Mouse (Mus musculus) c-Kit-positive CD71-positive TER-119-positive erythroid progenitor cells, embryonic 14.5 days (primary cell): ENCODE data around the gene Vsig1.

Source experiments
- DNase-seq: peaks from one replicate; pipeline ENCODE4 v3.0.0-alpha.2; 2013; ENCODE audit warnings: low spot score

The Vsig1 gene

GRCm38 (mm10) chrX:140907360-140907759, at the start of gene Vsig1:
Gene Vsig1, plus strand, starts transcription at chrX:140907608.
- DNase-seq, result no peak

DNA sequence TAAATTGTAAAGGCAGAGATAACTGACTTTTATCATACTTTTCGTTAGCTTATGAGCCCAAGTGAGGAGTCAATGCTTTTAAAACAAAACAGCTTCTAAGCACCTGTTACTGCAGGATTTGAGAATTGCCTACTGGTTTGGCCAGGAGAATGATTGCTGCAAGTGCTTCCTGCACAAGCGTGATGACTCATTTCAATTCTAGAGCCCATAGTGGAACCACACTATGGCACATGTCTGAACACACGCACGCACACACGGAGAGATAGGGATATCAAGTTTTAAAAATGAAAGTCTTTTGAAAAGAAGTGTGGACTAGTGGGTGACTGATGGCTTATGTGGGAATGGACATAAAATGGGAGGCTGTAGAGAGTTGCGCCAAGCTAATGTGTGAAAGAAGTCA, 44.6 kb upstream of the Vsig1 start:
- no peak for DNase-seq

DNA sequence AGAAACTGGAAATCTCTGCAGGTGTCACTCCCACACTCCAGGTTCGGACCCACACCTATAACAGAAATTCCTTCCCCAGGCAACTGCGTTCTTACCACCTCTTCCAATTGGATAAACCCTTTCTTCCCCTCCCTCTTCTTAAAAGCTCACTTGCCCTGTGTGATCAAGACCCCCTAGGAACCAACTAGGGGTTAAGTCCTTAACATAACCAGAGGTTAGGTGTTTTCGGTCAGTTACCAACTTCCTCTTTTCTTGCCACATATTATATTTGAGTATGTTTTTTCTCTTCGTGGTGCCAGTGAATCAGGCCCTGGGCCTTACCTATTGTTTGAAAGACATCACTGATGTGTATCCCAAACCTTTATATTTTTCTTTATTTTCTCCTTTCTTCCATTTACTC, 44.0 kb upstream of the Vsig1 start:
- no peak for DNase-seq

GRCm38 (mm10) chrX:140887193-140887592, 20.2 kb upstream of the Vsig1 start:
- DNase-seq, result no peak

GRCm38 (mm10) chrX:140891796-140892195, 15.6 kb upstream of the Vsig1 start:
- no peak for DNase-seq

GRCm38 (mm10) chrX:140903487-140903886, 3.9 kb upstream of the Vsig1 start:
- DNase-seq, result no peak

DNA sequence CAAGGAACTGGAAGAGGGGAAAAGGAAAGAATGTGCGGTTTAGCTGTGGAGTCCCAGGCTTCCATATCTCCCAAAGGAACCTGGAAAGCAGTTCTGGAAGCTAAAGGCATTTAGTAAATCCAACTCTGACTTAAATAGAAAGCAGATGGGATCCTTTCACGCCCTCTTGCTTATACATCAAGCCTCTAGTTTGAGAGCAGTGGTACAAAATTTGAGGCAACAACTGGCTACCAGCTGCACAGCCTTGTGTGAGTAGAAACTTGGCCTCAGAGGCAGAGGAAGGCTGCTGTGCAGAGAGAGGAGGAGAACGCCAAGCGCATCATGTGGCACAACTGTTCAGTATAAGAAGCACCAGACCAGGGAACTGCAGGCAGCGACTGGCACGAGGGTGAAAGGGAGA, 13.9 kb downstream of the Vsig1 start:
- no peak for DNase-seq

- no peak for DNase-seq
These were observed 24.7 kb downstream of the Vsig1 start for GRCm38 (mm10) chrX:140932066-140932465.

GRCm38 (mm10) chrX:140933263-140933662, 25.9 kb downstream of the Vsig1 start:
- no peak for DNase-seq

GRCm38 (mm10) chrX:140936271-140936670, 28.9 kb downstream of the Vsig1 start:
- DNase-seq, result no peak

DNA sequence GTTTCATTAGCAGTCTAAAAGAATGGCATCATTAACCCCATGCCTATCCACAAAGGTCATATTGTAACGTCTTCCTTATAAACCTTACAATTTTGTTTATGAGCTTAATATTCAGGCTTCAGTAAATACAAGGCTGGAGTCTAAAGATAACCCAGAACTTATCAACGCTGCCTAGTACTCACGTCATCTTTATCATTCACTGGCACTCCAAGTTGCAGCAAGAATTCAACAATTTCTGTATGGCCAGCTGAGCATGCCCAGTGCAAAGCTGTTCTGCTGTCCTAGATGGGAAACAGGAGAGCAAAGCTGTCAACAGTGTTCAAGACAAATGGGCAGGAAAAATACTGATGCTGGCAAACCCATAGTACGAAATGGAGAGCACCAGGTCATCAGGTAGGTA, 46.2 kb downstream of the Vsig1 start:
- peak; percentile 60 for DNase-seq

- peak; percentile 90 for DNase-seq
These were observed 49.0 kb downstream of the Vsig1 start, which contains the start of the genes Psmd10 and Atg4a for GRCm38 (mm10) chrX:140956272-140956940. Gene Psmd10, minus strand, starts transcription at chrX:140956728. Gene Atg4a, plus strand, starts transcription at chrX:140956907.

DNA sequence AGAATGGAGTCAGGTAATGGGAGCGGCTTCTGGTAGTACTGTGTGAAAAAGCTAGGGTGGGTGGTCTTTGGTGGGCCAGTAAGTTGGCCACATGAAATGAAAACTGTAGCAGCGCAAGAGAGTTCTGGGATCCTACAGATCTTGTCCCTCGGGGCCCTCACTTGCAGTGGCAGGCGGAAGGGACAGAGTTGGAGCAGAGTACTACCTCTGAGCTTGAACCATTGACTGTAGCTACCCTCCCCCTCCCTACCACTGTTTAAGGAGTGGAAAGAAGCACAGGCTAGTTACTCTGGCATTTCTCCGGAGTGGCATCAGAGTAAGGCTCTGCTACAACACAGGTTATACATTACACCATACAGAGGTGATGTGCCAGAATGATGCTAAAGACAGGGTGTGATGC, 49.6 kb downstream of the Vsig1 start:
- no peak for DNase-seq

DNA sequence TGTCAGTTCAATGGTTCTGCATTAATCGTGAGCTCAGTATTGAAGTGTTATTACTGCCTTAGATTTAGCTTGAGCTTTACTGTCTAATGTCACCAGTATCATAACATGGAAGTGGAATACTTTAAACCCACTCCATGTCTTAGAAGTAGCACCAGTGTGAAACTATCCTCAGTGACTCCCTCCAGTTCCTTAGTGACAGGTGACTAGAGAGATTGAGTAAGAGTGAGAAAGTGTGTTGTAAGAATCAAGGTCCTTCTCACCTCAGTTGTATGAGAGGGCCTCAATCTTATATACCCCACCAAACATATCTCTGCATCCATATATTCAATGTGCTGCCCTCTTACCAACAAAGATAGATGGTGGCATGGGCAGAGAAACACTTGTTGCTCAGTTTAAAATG, 71.5 kb downstream of the Vsig1 start:
- DNase-seq, result no peak

DNA sequence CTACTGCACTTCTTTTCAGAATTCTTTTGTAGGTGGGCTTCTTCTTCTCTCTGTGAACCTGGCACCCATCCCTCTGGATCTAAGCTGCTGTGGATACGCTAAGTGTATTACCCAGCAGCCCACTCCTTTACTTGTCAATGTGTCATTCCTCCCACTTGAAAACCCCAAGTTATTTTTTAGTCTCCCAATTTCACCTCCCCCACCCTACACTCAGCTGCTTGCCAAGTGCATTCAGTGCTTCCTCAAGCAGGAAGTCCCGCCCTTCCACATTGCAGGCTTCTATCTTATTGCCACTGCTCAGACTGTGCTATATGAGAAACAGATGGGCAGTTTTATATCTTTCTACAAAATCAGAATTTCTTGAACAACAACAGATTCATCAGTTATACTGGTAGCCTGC, 72.1 kb downstream of the Vsig1 start:
- no peak for DNase-seq

DNA sequence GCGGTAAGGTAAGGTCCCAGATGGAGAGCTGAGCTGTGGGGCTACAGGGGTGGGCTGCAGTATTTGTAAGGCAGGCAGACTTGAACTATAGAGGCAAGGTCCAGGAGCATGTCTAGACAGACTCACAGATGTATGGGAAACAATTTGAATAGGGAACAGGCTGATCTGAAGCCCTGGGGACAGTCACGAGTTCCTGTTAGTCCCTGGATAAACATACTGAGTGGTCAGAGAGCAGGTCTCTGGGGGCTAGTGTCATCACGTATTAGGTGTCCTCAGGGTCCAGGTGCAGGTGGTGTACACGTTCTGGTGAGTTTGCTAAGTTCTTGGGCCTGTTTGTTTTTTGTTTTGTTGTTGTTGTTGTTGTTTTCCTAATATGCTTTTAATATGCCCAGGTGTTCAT, 72.8 kb downstream of the Vsig1 start:
- no peak for DNase-seq

- no peak for DNase-seq
These were observed 76.0 kb downstream of the Vsig1 start for GRCm38 (mm10) chrX:140983206-140983960.

DNA sequence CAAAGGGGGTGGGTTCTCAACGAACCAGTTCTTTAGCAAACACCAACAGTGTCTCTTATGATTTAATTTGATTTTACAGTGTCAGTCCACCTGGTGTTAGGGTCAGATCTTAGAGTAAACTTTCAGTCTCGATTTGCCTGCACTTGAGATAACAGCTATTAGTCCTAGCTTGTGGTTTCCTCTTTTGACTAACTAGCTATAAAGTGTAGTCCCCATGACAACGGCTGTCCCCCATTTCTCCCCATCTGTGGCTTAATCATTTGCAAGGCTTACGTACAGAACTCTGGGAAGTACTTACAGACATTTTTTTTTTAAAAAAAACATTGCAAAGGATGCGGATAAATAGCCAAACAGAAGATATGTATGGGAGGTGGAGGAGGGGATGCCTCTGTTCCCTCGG, 77.4 kb downstream of the Vsig1 start:
- DNase-seq, result no peak

DNA sequence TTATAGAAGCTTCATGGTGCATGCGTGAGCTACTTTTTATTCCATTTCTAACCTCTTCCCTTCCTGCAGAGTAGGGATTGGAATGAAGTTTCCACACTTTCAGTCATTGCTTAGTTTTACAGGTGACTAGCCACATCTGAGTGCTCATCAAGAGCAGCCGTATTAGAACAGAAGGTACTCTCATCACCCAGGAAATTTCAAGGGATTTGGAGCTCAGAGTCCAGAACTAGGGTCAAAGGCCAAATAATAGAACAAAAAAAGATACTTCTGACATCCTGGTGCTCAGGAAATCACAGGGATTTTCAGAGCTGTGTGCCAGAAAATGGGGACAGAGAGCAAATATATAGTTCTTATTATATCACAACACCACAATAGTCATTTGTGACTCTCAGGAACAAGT, 77.8 kb downstream of the Vsig1 start:
- no peak for DNase-seq
